Mouse (Mus musculus): ENCODE data around the gene Itpkc. TPM values are rescaled to one million over a fixed set of nuclear protein-coding genes. Genes with fewer than 3 reads are reported as not detected.

Itpkc gene
- polyA plus RNA-seq, 1 experiment from 2014 or later, result 8.3 TPM

GRCm38 (mm10) chr7:27166614-27167474, 61.6 kb downstream of the Itpkc start, which contains the start of gene Egln2:
Egln2 (minus strand) TSS chr7:27166802.
- WGBS, result 2% methylated on average over 44 of the region's 61 CpGs

GRCm38 (mm10) chr7:27166229-27166613, 62.2 kb downstream of the Itpkc start:
- peak overlapping the region; percentile 94 for H3K27ac ChIP-seq (ENCODE audit: low read depth, low read length)
- peak overlapping the region; percentile 72 for H3K4me3 ChIP-seq (ENCODE audit: low read depth, low read length)
- DNase-seq (ENCODE audit: low spot score) (peak; percentile 89), ATAC-seq (ENCODE audit: insufficient read depth, low FRiP score, low TSS enrichment) (peak; percentile 73)
- no peaks in the 10 kb centered on the region for H3K9me3 ChIP-seq (ENCODE audit: control insufficient read depth, low read length)
- under 1% methylated on average over 39 of the region's 43 CpGs for WGBS
- peaks cover 20% of the 10 kb centered on the region for H3K4me1 ChIP-seq (ENCODE audit: control insufficient read depth, insufficient read depth, low read length)
- H3K9ac ChIP-seq (ENCODE audit: low read length), result peak overlapping the region; percentile 87
- H3K4me2 ChIP-seq (ENCODE audit: low read depth), result peak overlapping the region; percentile 63
- H3K36me3 ChIP-seq (ENCODE audit: control insufficient read depth, insufficient read depth, low read length), result 0 out of 2 replicates have a peak, but pooled peaks cover 3% of the 10 kb centered on the region
- H3K27me3 ChIP-seq (ENCODE audit: control insufficient read depth, insufficient read depth, low read length), result no peaks in the 10 kb centered on the region

More at GRCm38 (mm10) chr7:27166614-27167474, 61.6 kb downstream of the Itpkc start, which contains the start of gene Egln2:
- DNase-seq (ENCODE audit: low spot score), result peak; percentile 94
- H3K9me3 ChIP-seq (ENCODE audit: control insufficient read depth, low read length), result no peaks in the 10 kb centered on the region
- peak within 1 kb of the TSS; percentile 63 for H3K4me2 ChIP-seq (ENCODE audit: low read depth)
- peak within 1 kb of the TSS; percentile 87 for H3K9ac ChIP-seq (ENCODE audit: low read length)
- peak within 1 kb of the TSS; percentile 94 for H3K27ac ChIP-seq (ENCODE audit: low read depth, low read length)
- H3K36me3 ChIP-seq (ENCODE audit: control insufficient read depth, insufficient read depth, low read length), result 0 out of 2 replicates have a peak, but pooled peaks cover 2% of the 10 kb centered on the region
- H3K27me3 ChIP-seq (ENCODE audit: control insufficient read depth, insufficient read depth, low read length), result no peaks in the 10 kb centered on the region
- H3K4me1 ChIP-seq (ENCODE audit: control insufficient read depth, insufficient read depth, low read length), result peaks cover 20% of the 10 kb centered on the region
- peak within 1 kb of the TSS; percentile 72 for H3K4me3 ChIP-seq (ENCODE audit: low read depth, low read length)
- peak; percentile 77 for ATAC-seq (ENCODE audit: insufficient read depth, low FRiP score, low TSS enrichment)

GRCm38 (mm10) chr7:27165696-27166095, 62.8 kb downstream of the Itpkc start:
- Histone ChIP-seq H3K4me1 (ENCODE audit: control insufficient read depth, insufficient read depth, low read length) (peaks cover 20% of the 10 kb centered on the region), H3K9me3 (ENCODE audit: control insufficient read depth, low read length) (no peaks in the 10 kb centered on the region), H3K27me3 (ENCODE audit: control insufficient read depth, insufficient read depth, low read length) (no peaks in the 10 kb centered on the region), H3K27ac (ENCODE audit: low read depth, low read length) (peak overlapping the region; percentile 94), H3K36me3 (ENCODE audit: control insufficient read depth, insufficient read depth, low read length) (0 out of 2 replicates have a peak, but pooled peaks cover 3% of the 10 kb centered on the region), H3K9ac (ENCODE audit: low read length) (peak overlapping the region; percentile 87), H3K4me2 (ENCODE audit: low read depth) (peak overlapping the region; percentile 63), H3K4me3 (ENCODE audit: low read depth, low read length) (peak overlapping the region; percentile 72)
- ATAC-seq (ENCODE audit: insufficient read depth, low FRiP score, low TSS enrichment) (no peak), DNase-seq (ENCODE audit: low spot score) (peak; percentile 10)
- WGBS, result 8% methylated on average over 8 of the region's 8 CpGs

- 0 out of 2 replicates have a peak, but pooled peaks cover 3% of the 10 kb centered on the region for H3K36me3 ChIP-seq (ENCODE audit: control insufficient read depth, insufficient read depth, low read length)
- ATAC-seq (ENCODE audit: insufficient read depth, low FRiP score, low TSS enrichment) (no peak), DNase-seq (ENCODE audit: low spot score) (peak; percentile 9)
- H3K4me2 ChIP-seq (ENCODE audit: low read depth), result peak overlapping the region; percentile 63
- H3K27me3 ChIP-seq (ENCODE audit: control insufficient read depth, insufficient read depth, low read length), result no peaks in the 10 kb centered on the region
- H3K27ac ChIP-seq (ENCODE audit: low read depth, low read length), result no peak overlapping the region
- 74% methylated on average over 23 of the region's 23 CpGs for WGBS
- peaks cover 20% of the 10 kb centered on the region for H3K4me1 ChIP-seq (ENCODE audit: control insufficient read depth, insufficient read depth, low read length)
- H3K4me3 ChIP-seq (ENCODE audit: low read depth, low read length), result peak overlapping the region; percentile 72
- H3K9me3 ChIP-seq (ENCODE audit: control insufficient read depth, low read length), result no peaks in the 10 kb centered on the region
- H3K9ac ChIP-seq (ENCODE audit: low read length), result peak overlapping the region; percentile 87
Measured at GRCm38 (mm10) chr7:27165007-27165655, 63.3 kb downstream of the Itpkc start.

- Histone ChIP-seq H3K27me3 (ENCODE audit: control insufficient read depth, insufficient read depth, low read length) (no peaks in the 10 kb centered on the region), H3K36me3 (ENCODE audit: control insufficient read depth, insufficient read depth, low read length) (0 out of 2 replicates have a peak, but pooled peaks cover 3% of the 10 kb centered on the region), H3K9me3 (ENCODE audit: control insufficient read depth, low read length) (no peaks in the 10 kb centered on the region), H3K27ac (ENCODE audit: low read depth, low read length) (no peak overlapping the region), H3K4me2 (ENCODE audit: low read depth) (peak overlapping the region; percentile 63), H3K4me3 (ENCODE audit: low read depth, low read length) (peak overlapping the region; percentile 13; the same call in 1 of the 2 replicates), H3K4me1 (ENCODE audit: control insufficient read depth, insufficient read depth, low read length) (peaks cover 20% of the 10 kb centered on the region), H3K9ac (ENCODE audit: low read length) (peak overlapping the region; percentile 87)
- ATAC-seq (ENCODE audit: insufficient read depth, low FRiP score, low TSS enrichment) (no peak), DNase-seq (ENCODE audit: low spot score) (peak; percentile 9)
- 87% methylated on average over 33 of the region's 33 CpGs for WGBS
Measured at GRCm38 (mm10) chr7:27164112-27164947, 64.1 kb downstream of the Itpkc start.

GRCm38 (mm10) chr7:27163450-27163805, 65.0 kb downstream of the Itpkc start:
- Histone ChIP-seq H3K27me3 (ENCODE audit: control insufficient read depth, insufficient read depth, low read length) (no peaks in the 10 kb centered on the region), H3K27ac (ENCODE audit: low read depth, low read length) (no peak overlapping the region), H3K4me3 (ENCODE audit: low read depth, low read length) (no peak overlapping the region), H3K4me2 (ENCODE audit: low read depth) (peak overlapping the region; percentile 63; the same call in 1 of the 2 replicates), H3K9ac (ENCODE audit: low read length) (no peak overlapping the region; the same call in 1 of the 2 replicates), H3K9me3 (ENCODE audit: control insufficient read depth, low read length) (no peaks in the 10 kb centered on the region), H3K4me1 (ENCODE audit: control insufficient read depth, insufficient read depth, low read length) (peaks cover 20% of the 10 kb centered on the region), H3K36me3 (ENCODE audit: control insufficient read depth, insufficient read depth, low read length) (peaks cover 9% of the 10 kb centered on the region)
- 86% methylated on average over 5 of the region's 5 CpGs for WGBS
- DNase-seq (ENCODE audit: low spot score) (no peak), ATAC-seq (ENCODE audit: insufficient read depth, low FRiP score, low TSS enrichment) (no peak)

- no peak overlapping the region for H3K4me3 ChIP-seq (ENCODE audit: low read depth, low read length)
- no peak overlapping the region for H3K9ac ChIP-seq (ENCODE audit: low read length)
- H3K27ac ChIP-seq (ENCODE audit: low read depth, low read length), result no peak overlapping the region
- 95% methylated on average over 5 of the region's 5 CpGs for WGBS
- H3K4me1 ChIP-seq (ENCODE audit: control insufficient read depth, insufficient read depth, low read length), result peaks cover 20% of the 10 kb centered on the region
- peaks cover 13% of the 10 kb centered on the region for H3K36me3 ChIP-seq (ENCODE audit: control insufficient read depth, insufficient read depth, low read length)
- no peak for DNase-seq (ENCODE audit: low spot score)
- no peak for ATAC-seq (ENCODE audit: insufficient read depth, low FRiP score, low TSS enrichment)
- H3K27me3 ChIP-seq (ENCODE audit: control insufficient read depth, insufficient read depth, low read length), result no peaks in the 10 kb centered on the region
- no peak overlapping the region for H3K4me2 ChIP-seq (ENCODE audit: low read depth)
- no peaks in the 10 kb centered on the region for H3K9me3 ChIP-seq (ENCODE audit: control insufficient read depth, low read length)
Measured at GRCm38 (mm10) chr7:27162780-27163449, 65.5 kb downstream of the Itpkc start.

GRCm38 (mm10) chr7:27161744-27162143, 66.7 kb downstream of the Itpkc start:
- Histone ChIP-seq H3K27me3 (ENCODE audit: control insufficient read depth, insufficient read depth, low read length) (no peaks in the 10 kb centered on the region), H3K4me3 (ENCODE audit: low read depth, low read length) (no peak overlapping the region), H3K27ac (ENCODE audit: low read depth, low read length) (no peak overlapping the region), H3K4me2 (ENCODE audit: low read depth) (no peak overlapping the region), H3K9me3 (ENCODE audit: control insufficient read depth, low read length) (no peaks in the 10 kb centered on the region), H3K4me1 (ENCODE audit: control insufficient read depth, insufficient read depth, low read length) (peaks cover 20% of the 10 kb centered on the region), H3K36me3 (ENCODE audit: control insufficient read depth, insufficient read depth, low read length) (peaks cover 17% of the 10 kb centered on the region), H3K9ac (ENCODE audit: low read length) (no peak overlapping the region)
- ATAC-seq (ENCODE audit: insufficient read depth, low FRiP score, low TSS enrichment), result no peak
- 77% methylated on average over 4 of the region's 4 CpGs for WGBS
- DNase-seq (ENCODE audit: low spot score), result no peak
